Mouse (Mus musculus) olfactory bulb, adult 2 months (tissue): ENCODE data around the gene Cphx2.
"Not testable (repeated sequence)": the region's sequence is repeated elsewhere in the genome, so short reads cannot be mapped to it uniquely, and the experiment has no call there.

Source experiments
- CTCF ChIP-seq: fragments of 200-500 bp; IDR thresholded peaks from 2 replicates; pipeline ENCODE4 v1.5.1; 2012; ENCODE audit warnings: low read depth, mild to moderate bottlenecking, low read length, moderate library complexity; ENCODE audit not compliant: insufficient read depth
- POLR2A ChIP-seq: fragments of 200-500 bp; IDR thresholded peaks from 2 replicates; pipeline ENCODE4 v1.6.1; 2012; ENCODE audit warnings: mild to moderate bottlenecking, low read depth, low read length, moderate library complexity; ENCODE audit not compliant: insufficient read depth

GRCm38 (mm10) chr14:26047026-26047425, 34.3 kb upstream of the Cphx2 start:
- not testable (repeated sequence) for TF ChIP-seq POLR2A, CTCF
